Mouse (Mus musculus) ES-CJ7 (cell line): ENCODE results near the gene Parvb.

ENCODE experiments used
- DNase-seq: peaks from one replicate; pipeline ENCODE4 v3.0.0; 2011; ENCODE audit warnings: low read depth, low spot score

Gene Parvb

GRCm38 (mm10) chr15:84216461-84217084 is 15.3 kb upstream of the Parvb start:
- no peak for DNase-seq

GRCm38 (mm10) chr15:84217969-84218782 is 13.7 kb upstream of the Parvb start:
- no peak for DNase-seq

GRCm38 (mm10) chr15:84218783-84219271 is 13.0 kb upstream of the Parvb start:
- no peak for DNase-seq

- DNase-seq: no peak
Observed at GRCm38 (mm10) chr15:84221539-84221938, 10.3 kb upstream of the Parvb start.

GRCm38 (mm10) chr15:84223423-84223822 is 8.4 kb upstream of the Parvb start:
- peak; percentile 57 for DNase-seq

GRCm38 (mm10) chr15:84224779-84225178 is 7.1 kb upstream of the Parvb start:
- DNase-seq: no peak

GRCm38 (mm10) chr15:84226918-84227317 is 4.9 kb upstream of the Parvb start:
- DNase-seq: no peak

- DNase-seq: no peak
Observed at GRCm38 (mm10) chr15:84230661-84231060, 1.2 kb upstream of the Parvb start.

GRCm38 (mm10) chr15:84231113-84231712 is 630 bp upstream of the Parvb start:
- DNase-seq: peak; percentile 37

- peak; percentile 86 for DNase-seq
Observed at GRCm38 (mm10) chr15:84232609-84233008, 766 bp downstream of the Parvb start.

GRCm38 (mm10) chr15:84234794-84235581 is 3.1 kb downstream of the Parvb start:
- DNase-seq: peak; percentile 69

GRCm38 (mm10) chr15:84235646-84236045 is 3.8 kb downstream of the Parvb start:
- DNase-seq: peak; percentile 92

GRCm38 (mm10) chr15:84238552-84238951 is 6.7 kb downstream of the Parvb start:
- no peak for DNase-seq

- peak; percentile 44 for DNase-seq
Observed at GRCm38 (mm10) chr15:84238991-84239401, 7.2 kb downstream of the Parvb start.

GRCm38 (mm10) chr15:84241520-84241919 is 9.7 kb downstream of the Parvb start:
- DNase-seq: no peak

GRCm38 (mm10) chr15:84245104-84245503 is 13.3 kb downstream of the Parvb start:
- no peak for DNase-seq

- DNase-seq: no peak
Observed at GRCm38 (mm10) chr15:84246195-84246594, 14.4 kb downstream of the Parvb start.

GRCm38 (mm10) chr15:84247309-84247708 is 15.5 kb downstream of the Parvb start:
- DNase-seq: no peak

GRCm38 (mm10) chr15:84251227-84251626 is 19.4 kb downstream of the Parvb start:
- DNase-seq: no peak

GRCm38 (mm10) chr15:84252645-84253044 is 20.8 kb downstream of the Parvb start:
- DNase-seq: no peak

- no peak for DNase-seq
Observed at GRCm38 (mm10) chr15:84253757-84254156, 21.9 kb downstream of the Parvb start.

GRCm38 (mm10) chr15:84254387-84254786 is 22.5 kb downstream of the Parvb start:
- no peak for DNase-seq
